Mouse (Mus musculus): ENCODE data around the gene Cd274. TPM values are rescaled to one million over a fixed set of nuclear protein-coding genes. Genes with fewer than 3 reads are reported as not detected.

Gene Cd274
- polyA plus RNA-seq, 1 experiment from 2014 or later = 1.0 TPM

GRCm38 (mm10) chr19:29383368-29383767, 16.1 kb downstream of the Cd274 start:
- Histone ChIP-seq H3K27ac (ENCODE audit: low read length) (no peak overlapping the region), H3K4me2 (ENCODE audit: low read depth, low read length) (no peak overlapping the region), H3K36me3 (ENCODE audit: control insufficient read depth, insufficient read depth) (no peaks in the 10 kb centered on the region), H3K27me3 (ENCODE audit: control insufficient read depth, insufficient read depth, low read depth, low read length) (no peaks in the 10 kb centered on the region), H3K9me3 (replicated peaks; ENCODE audit: control insufficient read depth, low read length) (no peaks in the 10 kb centered on the region), H3K9ac (ENCODE audit: low read depth, low read length) (no peak overlapping the region), H3K4me1 (ENCODE audit: control insufficient read depth, low read depth, low read length) (no peaks in the 10 kb centered on the region; the same call in 1 of the 2 replicates), H3K4me3 (ENCODE audit: low read depth, low read length) (no peak overlapping the region)
- 84% methylated on average over 5 of the region's 5 CpGs for WGBS (ENCODE audit: insufficient replicate concordance)
- no peak for ATAC-seq (ENCODE audit: low read depth)

DNA sequence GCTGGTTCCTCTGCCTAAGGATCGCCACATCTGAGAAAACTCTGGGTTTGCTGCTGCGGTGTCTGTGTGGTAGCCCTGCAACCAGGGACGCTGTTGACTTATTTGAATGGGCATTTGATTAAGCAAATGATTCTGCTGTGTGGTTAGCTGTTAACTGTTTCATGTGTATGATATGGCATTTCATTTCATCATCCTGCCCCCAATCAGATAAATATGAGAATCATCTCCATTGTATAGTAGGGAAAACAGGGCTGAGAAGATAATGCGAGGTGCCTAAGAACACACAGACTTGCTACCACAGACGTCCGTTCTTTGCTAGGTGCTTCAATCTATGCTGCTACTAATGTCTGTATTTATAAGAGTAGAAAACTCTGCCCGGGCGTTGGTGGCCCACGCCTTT, 17.2 kb downstream of the Cd274 start:
- no peak overlapping the region for H3K9ac ChIP-seq (ENCODE audit: low read depth, low read length)
- H3K36me3 ChIP-seq (ENCODE audit: control insufficient read depth, insufficient read depth) = no peaks in the 10 kb centered on the region
- no peak for ATAC-seq (ENCODE audit: low read depth)
- no peaks in the 10 kb centered on the region for H3K27me3 ChIP-seq (ENCODE audit: control insufficient read depth, insufficient read depth, low read depth, low read length)
- no peak overlapping the region for H3K27ac ChIP-seq (ENCODE audit: low read length)
- H3K4me1 ChIP-seq (ENCODE audit: control insufficient read depth, low read depth, low read length) = no peaks in the 10 kb centered on the region; the same call in 1 of the 2 replicates
- H3K9me3 ChIP-seq (replicated peaks; ENCODE audit: control insufficient read depth, low read length) = no peaks in the 10 kb centered on the region
- H3K4me2 ChIP-seq (ENCODE audit: low read depth, low read length) = no peak overlapping the region
- H3K4me3 ChIP-seq (ENCODE audit: low read depth, low read length) = no peak overlapping the region
- WGBS (ENCODE audit: insufficient replicate concordance) = 62% methylated on average over 9 of the region's 9 CpGs

- H3K9me3 ChIP-seq (replicated peaks; ENCODE audit: control insufficient read depth, low read length) = no peaks in the 10 kb centered on the region
- H3K4me3 ChIP-seq (ENCODE audit: low read depth, low read length) = no peak overlapping the region
- H3K36me3 ChIP-seq (ENCODE audit: control insufficient read depth, insufficient read depth) = no peaks in the 10 kb centered on the region
- no peak overlapping the region for H3K27ac ChIP-seq (ENCODE audit: low read length)
- no peak overlapping the region for H3K9ac ChIP-seq (ENCODE audit: low read depth, low read length)
- 37% methylated on average over 6 of the region's 6 CpGs for WGBS (ENCODE audit: insufficient replicate concordance)
- no peaks in the 10 kb centered on the region; the same call in 1 of the 2 replicates for H3K4me1 ChIP-seq (ENCODE audit: control insufficient read depth, low read depth, low read length)
- no peaks in the 10 kb centered on the region for H3K27me3 ChIP-seq (ENCODE audit: control insufficient read depth, insufficient read depth, low read depth, low read length)
- ATAC-seq (ENCODE audit: low read depth) = no peak
- no peak overlapping the region for H3K4me2 ChIP-seq (ENCODE audit: low read depth, low read length)
Measured at GRCm38 (mm10) chr19:29384994-29385393, 17.7 kb downstream of the Cd274 start.

DNA sequence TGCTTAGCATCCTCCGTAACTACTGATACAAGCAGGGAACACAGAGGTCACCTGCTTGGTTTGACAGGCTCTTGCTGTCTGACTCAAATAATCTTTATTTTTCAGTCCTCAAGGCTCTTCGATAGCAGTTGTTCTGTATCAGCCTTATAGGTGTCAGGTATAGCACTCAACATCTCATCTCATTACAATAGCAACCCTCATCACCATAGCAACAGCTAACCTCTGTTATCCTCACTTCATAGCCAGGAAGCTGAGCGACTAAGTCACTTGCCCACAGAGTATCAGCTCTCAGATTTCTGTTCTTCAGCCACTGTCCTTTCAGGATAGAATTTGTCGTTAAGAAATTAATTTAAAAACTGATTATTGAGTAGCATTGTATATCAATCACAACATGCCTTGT, 18.6 kb downstream of the Cd274 start:
- Histone ChIP-seq H3K27me3 (ENCODE audit: control insufficient read depth, insufficient read depth, low read depth, low read length) (no peaks in the 10 kb centered on the region), H3K4me3 (ENCODE audit: low read depth, low read length) (no peak overlapping the region), H3K36me3 (ENCODE audit: control insufficient read depth, insufficient read depth) (no peaks in the 10 kb centered on the region), H3K27ac (ENCODE audit: low read length) (no peak overlapping the region), H3K9me3 (replicated peaks; ENCODE audit: control insufficient read depth, low read length) (no peaks in the 10 kb centered on the region), H3K4me1 (ENCODE audit: control insufficient read depth, low read depth, low read length) (no peaks in the 10 kb centered on the region; the same call in 1 of the 2 replicates), H3K9ac (ENCODE audit: low read depth, low read length) (no peak overlapping the region), H3K4me2 (ENCODE audit: low read depth, low read length) (no peak overlapping the region)
- no peak for ATAC-seq (ENCODE audit: low read depth)
- WGBS (ENCODE audit: insufficient replicate concordance) = 79% methylated on average over 4 of the region's 4 CpGs

- Histone ChIP-seq H3K4me3 (ENCODE audit: low read depth, low read length) (no peak overlapping the region), H3K4me1 (ENCODE audit: control insufficient read depth, low read depth, low read length) (no peaks in the 10 kb centered on the region; the same call in 1 of the 2 replicates), H3K36me3 (ENCODE audit: control insufficient read depth, insufficient read depth) (no peaks in the 10 kb centered on the region), H3K9me3 (replicated peaks; ENCODE audit: control insufficient read depth, low read length) (no peaks in the 10 kb centered on the region), H3K9ac (ENCODE audit: low read depth, low read length) (no peak overlapping the region), H3K27me3 (ENCODE audit: control insufficient read depth, insufficient read depth, low read depth, low read length) (no peaks in the 10 kb centered on the region), H3K27ac (ENCODE audit: low read length) (no peak overlapping the region), H3K4me2 (ENCODE audit: low read depth, low read length) (no peak overlapping the region)
- ATAC-seq (ENCODE audit: low read depth) = no peak
- WGBS (ENCODE audit: insufficient replicate concordance) = 80% methylated on average over 1 of the region's 1 CpGs
Measured at GRCm38 (mm10) chr19:29388818-29389217, 21.6 kb downstream of the Cd274 start.

DNA sequence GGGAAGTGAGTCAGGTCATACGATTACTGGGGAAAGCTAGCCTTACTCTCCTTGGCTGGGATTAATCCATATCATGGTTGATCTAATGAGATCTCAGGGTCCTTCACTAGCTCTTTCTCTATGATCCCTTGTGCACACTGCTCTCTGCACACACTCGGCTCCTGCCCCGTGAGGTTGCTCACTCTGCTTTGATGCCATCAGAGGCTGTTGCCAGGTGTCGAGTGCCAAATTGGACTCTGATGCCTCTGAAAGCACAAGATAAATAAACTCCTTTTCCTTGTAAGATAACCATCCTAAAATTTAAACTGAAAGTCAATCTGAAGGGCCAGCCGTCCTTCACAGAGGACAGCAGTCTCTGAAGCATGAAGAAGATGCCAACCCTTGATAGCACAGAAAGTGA, 23.2 kb downstream of the Cd274 start:
- no peaks in the 10 kb centered on the region for H3K4me1 ChIP-seq (ENCODE audit: control insufficient read depth, low read depth, low read length)
- no peaks in the 10 kb centered on the region for H3K36me3 ChIP-seq (ENCODE audit: control insufficient read depth, insufficient read depth)
- H3K4me2 ChIP-seq (ENCODE audit: low read depth, low read length) = no peak overlapping the region
- H3K27ac ChIP-seq (ENCODE audit: low read length) = no peak overlapping the region
- WGBS (ENCODE audit: insufficient replicate concordance) = 47% methylated on average over 5 of the region's 5 CpGs
- ATAC-seq (ENCODE audit: low read depth) = no peak
- no peak overlapping the region for H3K4me3 ChIP-seq (ENCODE audit: low read depth, low read length)
- no peaks in the 10 kb centered on the region for H3K27me3 ChIP-seq (ENCODE audit: control insufficient read depth, insufficient read depth, low read depth, low read length)
- H3K9me3 ChIP-seq (replicated peaks; ENCODE audit: control insufficient read depth, low read length) = no peaks in the 10 kb centered on the region
- H3K9ac ChIP-seq (ENCODE audit: low read depth, low read length) = no peak overlapping the region

DNA sequence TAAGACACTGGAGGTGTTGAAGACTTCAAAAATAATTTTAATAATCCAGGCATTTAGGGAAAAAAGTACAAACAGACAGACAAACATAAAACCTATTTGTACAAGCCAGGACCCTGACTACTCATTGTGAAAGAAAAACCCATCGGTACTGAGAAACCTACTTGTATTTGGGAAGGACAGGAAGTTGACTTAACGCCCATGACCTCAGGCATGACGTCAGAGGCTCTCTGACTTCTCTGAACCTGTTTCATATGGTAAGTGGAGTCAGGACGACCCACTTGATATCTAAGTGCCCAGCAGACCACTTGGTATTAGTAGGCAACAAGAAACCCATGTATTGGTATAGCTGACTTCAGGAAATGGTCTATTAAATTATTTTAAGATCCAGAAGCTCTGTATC, 24.0 kb downstream of the Cd274 start:
- no peaks in the 10 kb centered on the region for H3K4me1 ChIP-seq (ENCODE audit: control insufficient read depth, low read depth, low read length)
- H3K27me3 ChIP-seq (ENCODE audit: control insufficient read depth, insufficient read depth, low read depth, low read length) = no peaks in the 10 kb centered on the region
- no peak overlapping the region for H3K27ac ChIP-seq (ENCODE audit: low read length)
- no peak overlapping the region for H3K4me3 ChIP-seq (ENCODE audit: low read depth, low read length)
- no peak overlapping the region for H3K9ac ChIP-seq (ENCODE audit: low read depth, low read length)
- H3K4me2 ChIP-seq (ENCODE audit: low read depth, low read length) = no peak overlapping the region
- no peaks in the 10 kb centered on the region for H3K9me3 ChIP-seq (replicated peaks; ENCODE audit: control insufficient read depth, low read length)
- no peak for ATAC-seq (ENCODE audit: low read depth)
- 34% methylated on average over 4 of the region's 4 CpGs for WGBS (ENCODE audit: insufficient replicate concordance)
- H3K36me3 ChIP-seq (ENCODE audit: control insufficient read depth, insufficient read depth) = no peaks in the 10 kb centered on the region

DNA sequence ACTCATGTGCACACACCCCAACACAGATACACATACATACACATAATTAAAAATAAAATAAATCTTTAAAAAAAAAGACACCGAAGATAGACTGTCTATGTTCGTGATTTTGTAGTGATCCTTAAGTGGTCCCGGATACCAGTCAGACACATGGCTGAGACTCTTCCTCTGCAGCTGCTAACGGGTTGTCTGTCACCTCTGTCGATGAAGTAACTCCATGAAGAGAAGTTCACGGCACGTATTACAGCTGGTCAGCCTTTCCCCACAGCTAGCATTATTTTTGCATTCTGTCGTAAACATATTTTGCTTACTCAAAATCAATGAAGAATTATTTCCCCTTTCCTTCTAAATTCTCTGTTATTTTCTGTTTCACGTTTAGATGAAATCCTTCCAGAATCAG, 26.1 kb downstream of the Cd274 start:
- Histone ChIP-seq H3K4me3 (ENCODE audit: low read depth, low read length) (no peak overlapping the region), H3K36me3 (ENCODE audit: control insufficient read depth, insufficient read depth) (no peaks in the 10 kb centered on the region), H3K4me1 (ENCODE audit: control insufficient read depth, low read depth, low read length) (no peaks in the 10 kb centered on the region), H3K27ac (ENCODE audit: low read length) (no peak overlapping the region), H3K9ac (ENCODE audit: low read depth, low read length) (no peak overlapping the region), H3K27me3 (ENCODE audit: control insufficient read depth, insufficient read depth, low read depth, low read length) (no peaks in the 10 kb centered on the region), H3K9me3 (replicated peaks; ENCODE audit: control insufficient read depth, low read length) (no peaks in the 10 kb centered on the region), H3K4me2 (ENCODE audit: low read depth, low read length) (no peak overlapping the region)
- 68% methylated on average over 9 of the region's 9 CpGs for WGBS (ENCODE audit: insufficient replicate concordance)
- ATAC-seq (ENCODE audit: low read depth) = no peak

- H3K27me3 ChIP-seq (ENCODE audit: control insufficient read depth, insufficient read depth, low read depth, low read length) = no peaks in the 10 kb centered on the region
- no peaks in the 10 kb centered on the region for H3K36me3 ChIP-seq (ENCODE audit: control insufficient read depth, insufficient read depth)
- WGBS (ENCODE audit: insufficient replicate concordance) = 80% methylated on average over 2 of the region's 2 CpGs
- no peak overlapping the region for H3K4me2 ChIP-seq (ENCODE audit: low read depth, low read length)
- no peak overlapping the region for H3K27ac ChIP-seq (ENCODE audit: low read length)
- ATAC-seq (ENCODE audit: low read depth) = no peak
- no peak overlapping the region for H3K9ac ChIP-seq (ENCODE audit: low read depth, low read length)
- H3K4me1 ChIP-seq (ENCODE audit: control insufficient read depth, low read depth, low read length) = no peaks in the 10 kb centered on the region
- H3K4me3 ChIP-seq (ENCODE audit: low read depth, low read length) = no peak overlapping the region
- H3K9me3 ChIP-seq (replicated peaks; ENCODE audit: control insufficient read depth, low read length) = no peaks in the 10 kb centered on the region
Measured at GRCm38 (mm10) chr19:29394721-29395120, 27.5 kb downstream of the Cd274 start.

Data from liver, embryonic 16.5 days (tissue).